Mouse (Mus musculus) skeletal muscle tissue, adult 2 months (tissue): ENCODE measurements around the gene Tuba1a.
"Not testable (repeated sequence)": the region's sequence is repeated elsewhere in the genome, so short reads cannot be mapped to it uniquely, and the experiment has no call there.

Source experiments
- DNase-seq: peaks from one replicate; pipeline ENCODE4 v3.0.0-alpha.2; 2012; ENCODE audit warnings: low read depth, low spot score

Tuba1a gene

DNA sequence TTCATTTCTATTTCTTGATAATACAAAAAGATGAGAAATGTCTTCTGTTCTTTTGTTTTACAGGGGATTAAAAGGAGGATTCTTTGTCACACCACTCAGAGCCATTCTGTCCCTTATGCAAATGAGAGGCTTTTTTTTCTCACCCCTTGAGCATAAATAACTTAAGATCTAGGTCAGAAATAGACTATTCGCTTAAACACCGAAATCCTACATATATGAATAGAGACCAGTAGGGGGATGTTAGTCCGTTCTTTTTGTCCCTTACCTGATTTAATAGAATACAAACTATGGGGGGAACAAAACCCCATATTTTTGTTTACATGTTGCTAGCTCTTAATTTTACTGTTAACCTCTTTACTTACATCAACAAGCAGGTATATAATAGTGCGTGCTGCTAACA lies 2.5 kb upstream of the Tuba1a start:
- DNase-seq = no peak

- no peak for DNase-seq
Measured at GRCm38 (mm10) chr15:98955324-98955723, 1.8 kb upstream of the Tuba1a start.

GRCm38 (mm10) chr15:98954425-98955253 lies 1.1 kb upstream of the Tuba1a start:
- no peak for DNase-seq

- peak; percentile 29 for DNase-seq
Measured at GRCm38 (mm10) chr15:98952751-98953400, 627 bp downstream of the Tuba1a start.

- DNase-seq = no peak
Measured at GRCm38 (mm10) chr15:98952063-98952455, 1.4 kb downstream of the Tuba1a start.

GRCm38 (mm10) chr15:98951122-98952062 lies 2.1 kb downstream of the Tuba1a start:
- not testable (repeated sequence) for DNase-seq

- DNase-seq = no peak
Measured at GRCm38 (mm10) chr15:98949607-98949892, 4.0 kb downstream of the Tuba1a start.

GRCm38 (mm10) chr15:98948857-98949606 lies 4.5 kb downstream of the Tuba1a start:
- DNase-seq = no peak

GRCm38 (mm10) chr15:98948382-98948781 lies 5.1 kb downstream of the Tuba1a start:
- DNase-seq = no peak

DNA sequence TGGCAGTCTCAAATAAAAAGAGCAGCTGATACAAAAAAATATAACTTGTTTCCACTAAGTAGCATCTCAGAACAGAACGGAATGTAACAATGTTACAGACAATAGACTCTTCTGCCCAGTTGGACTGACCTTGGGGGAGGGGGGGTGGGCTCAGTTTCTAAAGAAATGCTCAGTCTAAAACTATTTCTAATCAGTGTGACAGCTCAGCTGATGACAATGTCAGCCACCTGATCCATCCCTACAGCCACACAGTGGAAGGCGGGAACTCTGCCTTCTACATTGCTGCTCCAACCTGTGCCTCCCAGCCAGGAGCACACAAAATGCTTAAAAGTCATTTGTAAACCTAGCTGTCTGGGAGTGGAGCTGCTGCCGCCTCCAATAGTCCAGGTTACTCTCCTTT lies 5.6 kb downstream of the Tuba1a start:
- DNase-seq = no peak

- no peak for DNase-seq
Measured at GRCm38 (mm10) chr15:98943133-98943532, 10.4 kb downstream of the Tuba1a start.

DNA sequence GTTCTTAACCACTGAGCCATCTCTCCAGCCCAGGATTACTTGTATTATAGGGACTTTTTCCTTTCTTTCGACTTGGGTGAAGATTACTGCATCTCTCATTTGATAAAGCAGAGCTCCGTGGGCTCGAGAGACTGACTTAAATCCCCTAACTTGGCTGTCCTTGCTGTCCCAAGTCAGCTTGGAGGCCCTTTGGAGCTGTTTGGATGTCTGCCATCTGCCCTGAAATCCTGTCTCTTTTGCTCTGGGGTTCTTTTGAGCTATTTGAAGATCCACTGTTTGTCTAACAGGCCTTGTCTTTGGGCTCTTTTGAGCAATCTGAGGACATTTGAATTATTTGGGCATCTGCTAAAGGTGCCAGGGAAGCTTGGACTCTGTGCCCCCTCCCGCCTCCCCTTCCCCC lies 11.4 kb downstream of the Tuba1a start:
- no peak for DNase-seq

- no peak for DNase-seq
Measured at GRCm38 (mm10) chr15:98941539-98941938, 12.0 kb downstream of the Tuba1a start.

- no peak for DNase-seq
Measured at GRCm38 (mm10) chr15:98940816-98941215, 12.7 kb downstream of the Tuba1a start.

- peak; percentile 85 for DNase-seq
Measured at GRCm38 (mm10) chr15:98934217-98934839, 19.2 kb downstream of the Tuba1a start, which contains the start of gene Tuba1b. Gene Tuba1b, minus strand, starts transcription at chr15:98934565.

GRCm38 (mm10) chr15:98933833-98934216 lies 19.7 kb downstream of the Tuba1a start:
- DNase-seq = peak; percentile 95

GRCm38 (mm10) chr15:98933004-98933671 lies 20.4 kb downstream of the Tuba1a start:
- DNase-seq = peak; percentile 17

DNA sequence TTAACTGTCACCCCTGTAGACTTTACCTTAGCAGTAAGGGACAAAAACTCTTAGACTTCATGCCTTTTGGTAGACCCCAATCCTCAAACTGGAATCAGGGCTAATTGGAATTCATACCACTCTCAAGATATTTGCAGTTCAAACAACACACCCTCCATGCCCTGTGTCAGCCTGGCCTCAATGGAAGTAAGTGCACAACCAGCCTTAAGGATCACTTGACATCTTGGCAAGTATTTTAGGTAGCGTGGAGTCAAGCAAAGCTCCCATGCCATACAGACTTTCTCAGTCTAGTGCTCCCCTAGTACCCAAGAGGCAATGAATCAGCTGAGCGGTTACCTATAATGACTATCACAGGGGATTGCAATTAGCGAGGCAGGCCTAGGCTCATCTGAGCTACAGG lies 22.5 kb downstream of the Tuba1a start:
- DNase-seq = no peak

DNA sequence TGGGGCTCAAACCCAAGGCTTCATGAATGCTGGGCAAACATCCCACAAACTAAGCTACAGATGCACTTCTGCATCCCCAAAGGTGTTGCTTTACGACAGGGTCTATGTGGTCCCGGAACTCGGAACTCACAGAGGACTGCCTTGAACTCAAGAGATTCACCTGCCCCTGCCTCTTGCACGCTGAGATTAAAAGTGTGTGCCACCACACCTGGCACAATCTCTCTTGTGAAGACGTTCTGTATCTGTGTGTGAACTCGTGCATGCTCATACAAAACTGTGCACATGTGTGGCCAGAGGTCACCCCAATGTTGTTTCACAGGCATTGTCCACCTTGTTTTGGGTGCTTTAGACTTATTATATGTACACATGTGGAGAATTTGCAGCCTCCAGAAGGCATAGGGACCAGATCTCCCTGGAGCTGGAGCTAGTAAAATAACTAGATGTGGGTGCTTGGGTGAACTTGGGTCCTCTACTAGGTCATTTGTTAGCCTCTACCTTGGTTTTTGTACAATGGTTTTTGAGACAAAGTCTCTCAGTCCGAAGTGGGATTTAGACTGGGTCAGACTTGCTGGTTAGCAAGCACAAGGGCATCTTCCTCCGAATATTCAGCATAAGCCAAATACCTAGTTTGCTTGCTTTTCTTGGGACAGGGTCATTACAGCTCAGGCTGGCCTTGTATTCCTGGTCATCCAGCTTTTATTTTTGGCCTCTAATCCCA lies 23.3 kb downstream of the Tuba1a start:
- DNase-seq = no peak
